Mouse (Mus musculus): ENCODE measurements around the gene Slc17a8. TPM values are rescaled to one million over a fixed set of nuclear protein-coding genes. Genes with fewer than 3 reads are reported as not detected.
"Not testable (repeated sequence)": the region's sequence is repeated elsewhere in the genome, so short reads cannot be mapped to it uniquely, and the experiment has no call there.

Slc17a8 gene
- total RNA-seq, 2 experiments from 2014 or later: 0.96 TPM; not detected in 1

- ATAC-seq (replicated peaks; ENCODE audit: low FRiP score, poor library complexity, severe bottlenecking): no peak
Measured at GRCm38 (mm10) chr10:89594309-89594708, 26.7 kb downstream of the Slc17a8 start.

DNA sequence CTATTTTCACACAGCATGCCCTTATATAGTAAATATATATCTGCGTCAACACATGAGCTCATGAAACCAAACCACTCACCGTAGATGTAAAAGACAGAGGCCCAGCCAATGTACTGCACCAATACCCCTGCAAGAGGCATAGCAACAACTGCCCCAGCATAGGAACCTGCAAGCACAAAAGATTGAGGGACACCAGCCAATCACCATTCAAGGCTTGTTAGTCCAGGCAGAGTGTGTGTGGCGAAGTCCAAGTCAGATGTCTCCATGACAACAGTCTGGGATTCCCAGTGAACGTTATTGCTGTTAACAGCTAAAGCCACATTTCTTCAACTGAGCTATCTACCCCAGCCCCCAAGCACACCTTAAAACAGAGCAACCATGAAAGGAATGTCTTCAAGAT lies 28.3 kb downstream of the Slc17a8 start:
- ATAC-seq (replicated peaks; ENCODE audit: low FRiP score, poor library complexity, severe bottlenecking): no peak

DNA sequence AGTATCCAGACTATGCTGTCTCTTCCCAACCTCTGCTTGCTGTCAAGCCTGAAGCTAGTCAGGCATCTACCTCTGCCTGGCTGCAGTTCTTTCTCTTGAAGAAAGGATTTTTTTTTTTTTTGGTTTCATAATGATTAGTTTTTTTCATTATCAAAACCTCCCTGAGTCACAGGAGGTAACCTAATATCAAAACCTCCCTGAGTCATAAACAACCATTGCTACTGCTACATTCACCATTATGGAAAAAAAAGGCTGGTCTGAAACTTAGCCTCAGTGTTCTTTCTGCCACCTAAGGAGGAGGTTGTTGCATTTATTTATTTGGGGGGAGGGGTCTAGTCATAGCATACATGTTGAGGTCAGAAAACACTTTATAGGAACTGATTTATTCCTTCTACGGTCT lies 31.2 kb downstream of the Slc17a8 start:
- no peak for ATAC-seq (replicated peaks; ENCODE audit: low FRiP score, poor library complexity, severe bottlenecking)

GRCm38 (mm10) chr10:89588708-89589107 lies 32.3 kb downstream of the Slc17a8 start:
- ATAC-seq (replicated peaks; ENCODE audit: low FRiP score, poor library complexity, severe bottlenecking): no peak

DNA sequence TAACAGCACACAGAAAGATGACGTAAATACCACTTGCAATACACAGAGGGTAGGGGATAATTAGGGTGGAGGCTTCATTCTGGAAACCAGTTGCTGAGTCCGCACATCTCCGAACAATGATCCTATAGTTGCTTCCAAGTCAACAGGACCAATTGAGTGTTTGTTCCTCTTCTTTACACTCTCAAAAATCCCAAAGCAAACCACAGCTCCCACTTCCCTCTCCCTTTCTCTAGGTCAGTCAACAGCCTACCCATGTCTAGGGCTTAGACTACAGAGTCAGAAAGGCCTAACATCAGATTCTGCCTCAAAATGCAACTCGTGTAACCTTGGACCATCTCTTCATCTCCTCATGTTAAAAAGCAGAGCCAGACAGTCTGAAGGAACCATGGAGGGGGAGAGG lies 36.3 kb downstream of the Slc17a8 start:
- no peak for ATAC-seq (replicated peaks; ENCODE audit: low FRiP score, poor library complexity, severe bottlenecking)

- ATAC-seq (replicated peaks; ENCODE audit: low FRiP score, poor library complexity, severe bottlenecking): no peak
Measured at GRCm38 (mm10) chr10:89578801-89579200, 42.3 kb downstream of the Slc17a8 start.

- ATAC-seq (replicated peaks; ENCODE audit: low FRiP score, poor library complexity, severe bottlenecking): no peak
Measured at GRCm38 (mm10) chr10:89577666-89578065, 43.4 kb downstream of the Slc17a8 start.

GRCm38 (mm10) chr10:89573421-89573820 lies 47.6 kb downstream of the Slc17a8 start:
- ATAC-seq (replicated peaks; ENCODE audit: low FRiP score, poor library complexity, severe bottlenecking): no peak

DNA sequence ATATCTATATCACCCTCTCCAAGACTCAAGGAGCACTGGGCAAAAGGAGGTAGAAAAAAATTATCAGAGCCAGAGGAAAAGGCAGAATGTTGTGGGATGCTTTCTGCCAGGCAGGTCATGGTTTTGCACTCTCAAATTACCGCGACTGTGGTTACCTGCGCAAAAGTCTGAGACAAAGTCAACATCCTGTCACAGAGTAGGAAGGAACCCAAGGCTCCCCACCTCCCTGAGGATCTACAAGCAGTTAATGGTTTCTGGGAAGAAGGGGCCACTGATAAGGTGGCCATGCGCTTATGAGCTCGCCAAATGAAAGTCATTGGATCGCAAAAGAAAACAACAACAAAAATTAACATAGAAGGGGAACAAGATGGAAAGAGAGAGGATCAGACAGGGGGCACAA lies 48.1 kb downstream of the Slc17a8 start:
- no peak for ATAC-seq (replicated peaks; ENCODE audit: low FRiP score, poor library complexity, severe bottlenecking)

- ATAC-seq (replicated peaks; ENCODE audit: low FRiP score, poor library complexity, severe bottlenecking): no peak
Measured at GRCm38 (mm10) chr10:89567391-89567790, 53.7 kb downstream of the Slc17a8 start.

DNA sequence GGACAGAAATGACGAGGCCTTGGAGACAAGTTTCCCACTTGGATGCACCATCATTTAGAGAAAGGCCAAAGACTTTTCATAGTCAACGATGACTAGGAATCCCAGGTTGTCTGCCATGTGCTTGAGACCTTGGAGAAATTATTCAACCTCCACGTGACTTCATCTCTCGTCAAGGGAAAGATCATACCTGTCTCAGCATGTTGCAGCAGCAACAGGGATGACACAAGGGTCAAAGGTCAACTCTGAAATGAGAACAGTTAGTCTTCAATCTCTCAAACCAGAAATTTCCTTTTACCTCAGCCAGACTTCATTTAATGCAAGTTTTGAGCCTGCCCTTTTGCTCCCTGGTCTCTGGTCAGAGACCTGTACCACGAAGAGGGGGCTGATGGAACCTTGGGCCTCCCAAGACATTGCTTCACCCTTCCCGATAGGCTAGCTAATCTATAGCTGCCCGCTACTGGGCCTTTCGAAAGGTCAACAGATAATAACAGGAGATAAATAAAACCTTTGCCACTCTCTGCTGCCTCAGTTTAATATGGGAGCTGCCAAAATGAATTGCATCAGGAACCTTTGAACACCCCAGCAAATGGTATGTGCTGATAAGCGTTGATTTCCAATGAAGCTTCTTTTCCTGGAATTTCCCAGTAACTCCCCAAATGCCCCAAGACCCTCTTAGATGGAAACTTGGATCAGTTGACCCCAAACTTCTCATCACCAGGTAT lies 55.6 kb downstream of the Slc17a8 start:
- ATAC-seq (replicated peaks; ENCODE audit: low FRiP score, poor library complexity, severe bottlenecking): no peak

- no peak for ATAC-seq (replicated peaks; ENCODE audit: low FRiP score, poor library complexity, severe bottlenecking)
Measured at GRCm38 (mm10) chr10:89562113-89562512, 58.9 kb downstream of the Slc17a8 start.

GRCm38 (mm10) chr10:89559351-89559750 lies 61.7 kb downstream of the Slc17a8 start:
- no peak for ATAC-seq (replicated peaks; ENCODE audit: low FRiP score, poor library complexity, severe bottlenecking)

- not testable (repeated sequence) for ATAC-seq (replicated peaks; ENCODE audit: low FRiP score, poor library complexity, severe bottlenecking)
Measured at GRCm38 (mm10) chr10:89554885-89555284, 66.2 kb downstream of the Slc17a8 start.

DNA sequence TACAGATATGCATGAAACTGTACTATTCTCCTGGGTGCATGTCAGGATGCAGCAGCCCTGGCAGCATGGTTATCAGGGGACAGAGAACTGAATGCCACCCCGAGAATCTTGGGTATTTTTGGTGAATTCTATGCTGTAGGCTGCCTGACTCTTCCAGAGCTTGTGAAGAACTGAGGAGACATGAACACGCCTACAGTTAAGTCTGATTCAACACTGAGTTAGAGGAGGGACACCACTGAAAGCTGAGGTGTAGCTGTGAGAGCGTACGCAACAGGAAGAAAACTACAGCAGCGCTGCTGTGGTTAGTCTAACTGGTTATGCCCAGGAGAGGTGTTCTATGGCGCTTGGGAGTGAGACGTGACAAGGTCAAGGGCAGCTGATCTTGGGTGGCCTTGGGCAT lies 67.2 kb downstream of the Slc17a8 start:
- not testable (repeated sequence) for ATAC-seq (replicated peaks; ENCODE audit: low FRiP score, poor library complexity, severe bottlenecking)

- ATAC-seq (replicated peaks; ENCODE audit: low FRiP score, poor library complexity, severe bottlenecking): no peak
Measured at GRCm38 (mm10) chr10:89553015-89553414, 68.0 kb downstream of the Slc17a8 start.

DNA sequence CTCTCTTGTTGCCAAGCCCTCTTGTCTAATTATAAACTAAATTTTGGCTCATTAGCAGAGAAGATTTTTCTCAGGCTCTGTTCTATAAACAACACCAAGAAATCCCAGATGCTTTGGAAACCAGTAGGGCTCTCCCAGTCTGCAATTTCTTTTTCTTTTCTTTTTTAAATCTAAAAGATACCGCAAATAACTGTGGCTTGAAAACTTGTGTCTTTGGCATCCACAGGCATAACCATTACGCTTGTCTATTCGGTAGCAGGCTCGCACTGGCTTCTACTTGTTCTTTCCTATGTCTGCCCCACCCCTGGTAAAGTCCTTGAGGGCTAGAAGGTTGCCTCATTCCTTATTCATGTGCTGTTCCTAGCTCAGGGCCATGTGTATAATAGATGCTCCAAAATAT lies 69.4 kb downstream of the Slc17a8 start:
- ATAC-seq (replicated peaks; ENCODE audit: low FRiP score, poor library complexity, severe bottlenecking): no peak

GRCm38 (mm10) chr10:89548028-89548427 lies 73.0 kb downstream of the Slc17a8 start:
- no peak for ATAC-seq (replicated peaks; ENCODE audit: low FRiP score, poor library complexity, severe bottlenecking)

- no peak for ATAC-seq (replicated peaks; ENCODE audit: low FRiP score, poor library complexity, severe bottlenecking)
Measured at GRCm38 (mm10) chr10:89546989-89547388, 74.1 kb downstream of the Slc17a8 start.

- ATAC-seq (replicated peaks; ENCODE audit: low FRiP score, poor library complexity, severe bottlenecking): no peak
Measured at GRCm38 (mm10) chr10:89543867-89544266, 77.2 kb downstream of the Slc17a8 start.

DNA sequence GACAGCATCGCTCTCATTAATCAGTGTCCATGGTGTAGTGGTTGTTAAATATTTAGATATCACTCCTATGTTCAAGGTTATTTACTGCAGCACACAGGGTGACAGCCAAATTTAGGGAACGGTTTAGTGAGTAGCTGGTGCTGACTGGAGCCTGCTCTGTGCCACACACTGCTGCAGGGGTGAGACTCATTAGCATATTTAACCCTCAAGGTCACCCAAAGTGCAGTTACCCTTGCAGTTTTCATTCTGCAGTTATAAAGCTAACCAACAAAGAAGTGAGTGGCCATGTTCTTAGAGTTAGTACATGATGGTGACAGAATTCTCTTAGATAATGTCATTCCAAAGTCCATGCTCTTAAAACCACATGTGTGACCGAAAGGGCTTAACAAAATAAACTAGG lies 78.7 kb downstream of the Slc17a8 start:
- no peak for ATAC-seq (replicated peaks; ENCODE audit: low FRiP score, poor library complexity, severe bottlenecking)
